In genomic region chr15:98075034-98075433, GRCm38 (mm10) we compare ENCODE assay signal across 21 mouse cellular contexts. TPM values are rescaled to one million over a fixed set of nuclear protein-coding genes. Genes with fewer than 3 reads are reported as not detected.
DNase-seq lines count a peak whose midpoint lies in the region; ATAC-seq and TF ChIP-seq lines count a peak whose summit lies in the region.
"Had no signal": no experiment of that assay in that cellular context is flagged by ENCODE, and none has a peak within 500 bp of the region (broad histone marks: within the 10 kb centered on the region; RNA-seq: fewer than 3 reads in every experiment).

No protein-coding gene starts in this region.

- no peaks in the 10 kb centered on the region for H3K4me1 ChIP-seq in heart, embryonic 15.5 days (replicated peaks)
- peaks cover 8% of the 10 kb centered on the region; the same call in 1 of the 2 replicates for H3K4me1 ChIP-seq in spleen, adult 2 months (ENCODE audit: control insufficient read depth, insufficient read depth, insufficient read length)
- H3K4me1 ChIP-seq: embryonic facial prominence, embryonic 15.5 days; intestine, embryonic 15.5 days; limb, embryonic 10.5 days had no signal

- no peaks in the 10 kb centered on the region for H3K9me3 ChIP-seq in heart, embryonic 15.5 days (replicated peaks)
- H3K9me3 ChIP-seq: embryonic facial prominence, embryonic 15.5 days; intestine, embryonic 15.5 days; limb, embryonic 10.5 days had no signal

- WGBS in heart, embryonic 15.5 days: 82% methylated on average over 16 of the region's 16 CpGs
- 46% methylated on average over 16 of the region's 16 CpGs for WGBS in spleen, adult 2 months

- intact Hi-C loops in heart, postnatal 25 days (cut with DNase I): no loop called here

- H3K27me3 ChIP-seq in heart, embryonic 15.5 days: no peaks in the 10 kb centered on the region
- H3K27me3 ChIP-seq in spleen, adult 2 months (ENCODE audit: control insufficient read depth, insufficient read depth, low read length): no peaks in the 10 kb centered on the region
- H3K27me3 ChIP-seq: embryonic facial prominence, embryonic 15.5 days; intestine, embryonic 15.5 days; Patski had no signal

- peak overlapping the region; percentile 42; the same call in 1 of the 2 replicates for H3K27ac ChIP-seq in heart, embryonic 15.5 days
- peak overlapping the region; percentile 61 for H3K27ac ChIP-seq in spleen, adult 2 months (ENCODE audit: insufficient read depth, low read length)
- H3K27ac ChIP-seq: embryonic facial prominence, embryonic 15.5 days; hindbrain, embryonic 14.5 days; intestine, embryonic 15.5 days; limb, embryonic 10.5 days had no signal

- no peak for TF ChIP-seq CTCF in spleen, adult 2 months (IDR thresholded peaks at IDR 0.05; ENCODE audit: extremely low read depth, insufficient read depth, insufficient read length, insufficient replicate concordance)

- H3K4me2 ChIP-seq in heart, embryonic 15.5 days: no peak overlapping the region
- H3K4me2 ChIP-seq: embryonic facial prominence, embryonic 15.5 days; hindbrain, embryonic 14.5 days; intestine, embryonic 15.5 days; midbrain, embryonic 11.5 days had no signal

- H3K4me3 ChIP-seq in heart, embryonic 15.5 days: no peak overlapping the region
- peak overlapping the region; percentile 9; the same call in 1 of the 2 replicates for H3K4me3 ChIP-seq in spleen, adult 2 months (ENCODE audit: extremely low read depth, insufficient read depth, insufficient read length)
- H3K4me3 ChIP-seq: embryonic facial prominence, embryonic 15.5 days; intestine, embryonic 15.5 days; limb, embryonic 10.5 days had no signal

- ATAC-seq in heart, embryonic 15.5 days (replicated peaks; ENCODE audit: insufficient number of reproducible peaks, insufficient read depth, low FRiP score, low read depth): no peak
- no peak for ATAC-seq in inflammation-experienced regulatory T-cells, adult 6 months
- ATAC-seq: forebrain, embryonic 16.5 days; intestine, embryonic 15.5 days; Patski had no signal

- TF ChIP-seq POLR2A in spleen, adult 2 months (IDR thresholded peaks at IDR 0.05; ENCODE audit: low read depth, low read length): no peak

- no peak for DNase-seq in heart, postnatal 25 days (ENCODE audit: low spot score)
- peak; percentile 19 for DNase-seq in retina, embryonic 14.5 days (ENCODE audit: low spot score)
- no peak for DNase-seq in retina, postnatal 1 day
- DNase-seq in spleen, adult 2 months (ENCODE audit: low read depth in 1 of 2, low spot score in 2 of 2): peak; percentile 47 to 79
- DNase-seq in c-Kit-positive CD71-positive TER-119-positive erythroid progenitor cells, embryonic 14.5 days (ENCODE audit: low spot score): no peak
- DNase-seq: adrenal gland, postnatal 10 days; cerebellum, adult 11 months; embryo, embryonic 11 days; kidney, adult 9 months; kidney, postnatal 25 days; lung, adult 2 months; thymus, postnatal 25 days had no signal

- H3K36me3 ChIP-seq in heart, embryonic 15.5 days: peaks cover 45% of the 10 kb centered on the region
- peaks cover 38% of the 10 kb centered on the region for H3K36me3 ChIP-seq in spleen, adult 2 months (ENCODE audit: control insufficient read depth, insufficient read depth, low read length)

- no peak overlapping the region for H3K9ac ChIP-seq in heart, embryonic 15.5 days
- H3K9ac ChIP-seq: embryonic facial prominence, embryonic 15.5 days; hindbrain, embryonic 14.5 days; intestine, embryonic 15.5 days had no signal

RNA-seq across cellular contexts. Expression of gene Pfkm, which starts 17.4 kb away (rescaled TPM):
- polyA plus RNA-seq in heart, embryonic 15.5 days (2015; fragmentation: Nextera tagmentation; extraction: Ambion mirVana): 119 and 127 TPM in 2 replicates
- 100 to 1,000 TPM; 887 to 925 TPM for total RNA-seq in heart, postnatal 25 days (2021)
- polyA plus RNA-seq in spleen, adult 2 months (2012; rRNA removed): 6.4 and 7.8 TPM in 2 replicates
- polyA plus RNA-seq in inflammation-experienced regulatory T-cells, adult 6 months (2017; shearing (Covaris generic)): 1 to 10 TPM; 4.9 to 5.6 (median 5.2) TPM

RNA-seq across cellular contexts. Expression of gene Senp1, which starts 18.5 kb away (rescaled TPM):
- 16.7 and 19.0 TPM in 2 replicates for polyA plus RNA-seq in heart, embryonic 15.5 days (2015; fragmentation: Nextera tagmentation; extraction: Ambion mirVana)
- total RNA-seq in heart, postnatal 25 days (2021): 10 to 100 TPM in 1 of 2 experiments, 1 to 10 TPM in 1; 9.9 to 10.2 TPM
- 9.9 and 11.4 TPM in 2 replicates for polyA plus RNA-seq in spleen, adult 2 months (2012; rRNA removed)
- polyA plus RNA-seq in inflammation-experienced regulatory T-cells, adult 6 months (2017; shearing (Covaris generic)): 10 to 100 TPM; 29.3 to 35.6 (median 35.0) TPM

Comparison
In these comparisons a context has a peak if more than half of its experiments do, and no peak if none do; other contexts are left out.
1. DNase-seq: peak in retina, embryonic 14.5 days (single experiment) and spleen, adult 2 months (2 of 2); none in heart, postnatal 25 days (single experiment), retina, postnatal 1 day (single experiment) and c-Kit-positive CD71-positive TER-119-positive erythroid progenitor cells, embryonic 14.5 days (single experiment).
2. RNA of gene Pfkm, which starts 17.4 kb away (polyA plus RNA-seq): 119 to 127 TPM in heart, embryonic 15.5 days; 6.4 to 7.8 TPM in spleen, adult 2 months and 4.9 to 5.6 TPM in inflammation-experienced regulatory T-cells, adult 6 months; every median in the first group is over 10 times any median in the second.